ENCODE assay signal across 8 mouse cellular contexts in genomic region chr2:166906523-166907182, GRCm38 (mm10). TPM values are rescaled to one million over a fixed set of nuclear protein-coding genes. Genes with fewer than 3 reads are reported as not detected.
DNase-seq lines count a peak whose midpoint lies in the region; ATAC-seq and TF ChIP-seq lines count a peak whose summit lies in the region.

No protein-coding gene starts in this region.

- TF ChIP-seq CTCF in lung, adult 2 months (IDR thresholded peaks at IDR 0.05; ENCODE audit: insufficient read depth, low read length) = no peak

- peaks cover 14% of the 10 kb centered on the region for H3K4me1 ChIP-seq in embryonic facial prominence, embryonic 13.5 days
- H3K4me1 ChIP-seq in hindbrain, embryonic 13.5 days (replicated peaks) = peaks cover 16% of the 10 kb centered on the region
- no peaks in the 10 kb centered on the region for H3K4me1 ChIP-seq in lung, adult 2 months (ENCODE audit: control insufficient read depth, insufficient read depth, low read length)
- H3K4me1 ChIP-seq in neural tube, embryonic 15.5 days = peaks cover 19% of the 10 kb centered on the region

- H3K27ac ChIP-seq in embryonic facial prominence, embryonic 13.5 days = peak overlapping the region; percentile 99
- peak overlapping the region; percentile 98 for H3K27ac ChIP-seq in hindbrain, embryonic 13.5 days
- H3K27ac ChIP-seq in neural tube, embryonic 15.5 days (replicated peaks) = peak overlapping the region; percentile 98

- DNase-seq in cerebellum, adult 9-10 months = peak; percentile 36
- no peak for DNase-seq in cerebellum, postnatal 4 days (ENCODE audit: low spot score in 2 of 2)
- no peak for DNase-seq in lung, adult 2 months
- DNase-seq in layer of hippocampus, postnatal 36 days = no peak

- H3K27me3 ChIP-seq in embryonic facial prominence, embryonic 13.5 days = no peaks in the 10 kb centered on the region
- H3K27me3 ChIP-seq in hindbrain, embryonic 13.5 days = no peaks in the 10 kb centered on the region
- H3K27me3 ChIP-seq in neural tube, embryonic 15.5 days (replicated peaks) = no peaks in the 10 kb centered on the region

- peak; percentile 16 for ATAC-seq in CD4-positive, CD25-positive, alpha-beta regulatory T cell, adult 4 months
- ATAC-seq in embryonic facial prominence, embryonic 13.5 days (ENCODE audit: insufficient number of reproducible peaks, insufficient read depth, low FRiP score, low TSS enrichment, low read depth) = no peak; the same call in 1 of the 2 replicates
- peak; percentile 52 for ATAC-seq in hindbrain, embryonic 13.5 days (ENCODE audit: low FRiP score)
- peak; percentile 21; the same call in 1 of the 2 replicates for ATAC-seq in neural tube, embryonic 15.5 days (ENCODE audit: low FRiP score)

- H3K9ac ChIP-seq in embryonic facial prominence, embryonic 13.5 days = peak overlapping the region; percentile 92
- peak overlapping the region; percentile 90 for H3K9ac ChIP-seq in hindbrain, embryonic 13.5 days
- peak overlapping the region; percentile 93 for H3K9ac ChIP-seq in neural tube, embryonic 15.5 days (replicated peaks)

- peak overlapping the region; percentile 76 for H3K4me3 ChIP-seq in embryonic facial prominence, embryonic 13.5 days
- H3K4me3 ChIP-seq in hindbrain, embryonic 13.5 days = peak overlapping the region; percentile 86
- H3K4me3 ChIP-seq in lung, adult 2 months (replicated peaks; ENCODE audit: extremely low read depth, low read depth, low read length) = peak overlapping the region; percentile 93
- H3K4me3 ChIP-seq in neural tube, embryonic 15.5 days (replicated peaks) = peak overlapping the region; percentile 86

- under 1% methylated on average over 28 of the region's 28 CpGs for WGBS in embryonic facial prominence, embryonic 13.5 days
- WGBS in hindbrain, embryonic 13.5 days = under 1% methylated on average over 28 of the region's 28 CpGs
- WGBS in lung, adult 2 months = under 1% methylated on average over 28 of the region's 28 CpGs
- WGBS in neural tube, embryonic 15.5 days = under 1% methylated on average over 28 of the region's 28 CpGs

- TF ChIP-seq POLR2A in lung, adult 2 months (IDR thresholded peaks at IDR 0.05; ENCODE audit: borderline replicate concordance, extremely low read depth, low read depth, low read length) = no peak

- H3K36me3 ChIP-seq in embryonic facial prominence, embryonic 13.5 days = peaks cover 11% of the 10 kb centered on the region
- H3K36me3 ChIP-seq in hindbrain, embryonic 13.5 days = 0 out of 2 replicates have a peak, but pooled peaks cover 3% of the 10 kb centered on the region
- H3K36me3 ChIP-seq in neural tube, embryonic 15.5 days = no peaks in the 10 kb centered on the region

- no peaks in the 10 kb centered on the region for H3K9me3 ChIP-seq in embryonic facial prominence, embryonic 13.5 days
- no peaks in the 10 kb centered on the region for H3K9me3 ChIP-seq in hindbrain, embryonic 13.5 days
- H3K9me3 ChIP-seq in neural tube, embryonic 15.5 days (replicated peaks) = no peaks in the 10 kb centered on the region

- peak overlapping the region; percentile 91 for H3K4me2 ChIP-seq in embryonic facial prominence, embryonic 13.5 days
- peak overlapping the region; percentile 98 for H3K4me2 ChIP-seq in hindbrain, embryonic 13.5 days
- H3K4me2 ChIP-seq in neural tube, embryonic 15.5 days = peak overlapping the region; percentile 91

RNA-seq across cellular contexts. Expression of gene Cse1l, which starts 0.8 kb away (rescaled TPM):
- 10 to 100 TPM; 59.7 to 62.8 TPM for polyA plus RNA-seq in CD4-positive, CD25-positive, alpha-beta regulatory T cell, adult 4 months (2017; shearing (Covaris generic))
- 120 and 123 TPM in 2 replicates for polyA plus RNA-seq in embryonic facial prominence, embryonic 13.5 days (2015; fragmentation: Nextera tagmentation; extraction: Ambion mirVana)
- polyA plus RNA-seq in hindbrain, embryonic 13.5 days (2015; fragmentation: Nextera tagmentation; extraction: Ambion mirVana) = 96.4 and 98.9 TPM in 2 replicates
- 7.5 and 12.2 TPM in 2 replicates for polyA plus RNA-seq in lung, adult 2 months (2012; rRNA removed)
- 85.9 and 94.2 TPM in 2 replicates for polyA plus RNA-seq in neural tube, embryonic 15.5 days (2015; fragmentation: Nextera tagmentation; extraction: Ambion mirVana)
- 10 to 100 TPM; 53.1 to 54.8 TPM for total RNA-seq in layer of hippocampus, postnatal 36 days (2021)
